Mouse (Mus musculus) layer of hippocampus, adult 18-20 months (tissue): Measurements from ENCODE around the gene Gtf2ird1. TPM values are rescaled to one million over a fixed set of nuclear protein-coding genes. Genes with fewer than 3 reads are reported as not detected.
"Not testable (repeated sequence)": the region's sequence is repeated elsewhere in the genome, so short reads cannot be mapped to it uniquely, and the experiment has no call there.

ENCODE experiments used
- DNase-seq, 2 experiments: peaks; one replicate each; pipeline ENCODE4 v3.0.0; 2022; ENCODE audit warnings: low spot score in 2 of 2
- total RNA-seq, 2 experiments: library from RNA; stranded (reverse); gene quantifications; 2 replicates each; pipeline ENCODE4 v1.2.3; 2021

Gene Gtf2ird1
- total RNA-seq, 2 experiments from 2014 or later: 19.8 to 27.3 TPM

DNA sequence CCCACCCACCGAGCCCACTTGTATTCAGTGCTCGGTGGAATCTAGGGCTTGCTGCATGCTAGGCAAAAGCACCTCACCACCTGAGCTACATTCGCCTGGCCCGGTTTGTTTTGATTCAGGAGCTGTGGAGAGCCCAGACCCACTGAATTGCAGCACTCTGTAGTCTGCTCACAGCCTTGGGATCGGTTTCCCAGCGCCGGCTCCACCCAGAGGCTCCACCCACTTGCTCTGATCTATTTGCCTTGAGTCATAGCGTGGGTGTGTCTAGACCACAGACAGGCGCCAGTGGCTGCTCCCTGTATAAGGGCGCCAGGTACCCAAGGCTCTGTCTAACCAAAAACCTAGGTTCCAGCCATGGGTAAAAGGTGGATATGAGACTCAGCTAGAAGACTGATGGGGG, 105.9 kb downstream of the Gtf2ird1 start:
- peak in 1 of 2 experiments; percentile 39 for DNase-seq

DNA sequence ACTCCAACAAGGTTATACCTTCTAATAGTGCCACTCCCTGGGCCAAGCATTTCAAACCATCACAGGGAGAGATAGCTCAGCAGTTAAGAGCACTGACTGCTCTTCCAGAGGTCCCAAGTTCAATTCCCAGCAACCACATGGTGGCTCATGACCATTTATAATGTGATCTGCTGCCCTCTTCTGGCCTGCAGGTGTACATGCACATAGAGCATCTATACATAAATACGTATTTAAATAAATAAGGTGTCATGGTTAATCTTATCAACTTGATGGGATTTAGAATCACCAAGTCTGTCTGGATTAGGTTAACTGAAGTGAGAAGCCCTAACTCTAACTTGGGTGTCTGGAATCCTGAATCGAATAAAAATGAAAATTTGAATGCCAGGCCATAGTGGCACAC, 109.5 kb downstream of the Gtf2ird1 start:
- DNase-seq: no peak

DNA sequence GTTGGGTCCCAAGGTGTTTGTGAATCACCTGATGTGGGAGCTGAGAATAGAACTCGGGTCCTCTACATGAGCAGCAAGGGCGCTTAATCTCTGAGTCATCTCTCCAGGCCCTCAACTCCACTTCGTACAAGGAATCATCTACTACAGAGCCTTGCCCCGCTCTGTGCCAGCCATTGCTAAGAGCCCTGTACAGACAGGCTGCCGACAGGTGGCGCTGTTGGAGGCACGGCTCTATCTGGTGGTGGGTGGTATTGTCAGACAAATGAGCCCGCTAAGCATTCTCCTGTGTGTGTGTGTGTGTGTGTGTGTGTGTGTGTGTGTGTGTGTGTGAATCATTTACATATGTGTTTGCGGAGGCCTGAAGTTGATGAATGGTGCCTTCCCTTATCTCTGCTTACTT, 111.1 kb downstream of the Gtf2ird1 start:
- no peak for DNase-seq

DNA sequence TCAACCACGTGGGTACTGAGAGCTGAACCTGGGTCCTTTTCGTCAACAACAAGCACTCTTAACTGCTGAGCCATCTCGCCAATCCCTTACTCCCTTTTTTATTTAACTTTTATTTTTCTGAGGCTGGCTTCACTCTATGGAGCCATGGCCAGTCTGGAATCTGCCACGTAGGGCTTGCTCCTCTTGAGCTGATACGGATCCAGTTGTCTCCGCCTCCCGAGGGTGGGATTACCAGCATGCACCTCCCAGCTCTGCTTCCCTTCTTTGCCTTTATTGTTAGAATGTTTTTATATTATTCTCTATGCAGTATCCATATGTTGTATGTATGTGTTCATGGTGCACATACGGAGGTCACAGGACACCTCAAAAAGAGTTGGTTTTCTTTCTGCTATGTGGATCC, 112.4 kb downstream of the Gtf2ird1 start:
- DNase-seq: no peak

DNA sequence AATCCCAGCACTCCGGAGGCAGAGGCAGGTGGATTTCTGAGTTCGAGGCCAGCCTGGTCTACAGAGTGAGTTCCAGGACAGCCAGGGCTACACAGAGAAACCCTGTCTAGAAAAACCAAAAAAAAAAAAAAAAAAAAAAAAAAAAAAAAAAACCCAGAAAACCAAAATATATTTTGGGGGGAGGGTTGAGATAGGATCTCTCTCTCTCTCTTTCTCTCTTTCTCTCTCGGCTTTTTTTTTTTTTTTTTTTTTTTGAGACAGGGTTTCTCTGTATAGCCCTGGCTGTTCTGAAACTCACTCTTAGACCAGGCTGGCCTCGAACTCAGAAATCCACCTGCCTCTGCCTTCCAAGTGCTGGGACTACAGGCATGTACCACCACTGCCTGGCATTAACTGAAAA, 113.0 kb downstream of the Gtf2ird1 start:
- DNase-seq: not testable (repeated sequence)

DNA sequence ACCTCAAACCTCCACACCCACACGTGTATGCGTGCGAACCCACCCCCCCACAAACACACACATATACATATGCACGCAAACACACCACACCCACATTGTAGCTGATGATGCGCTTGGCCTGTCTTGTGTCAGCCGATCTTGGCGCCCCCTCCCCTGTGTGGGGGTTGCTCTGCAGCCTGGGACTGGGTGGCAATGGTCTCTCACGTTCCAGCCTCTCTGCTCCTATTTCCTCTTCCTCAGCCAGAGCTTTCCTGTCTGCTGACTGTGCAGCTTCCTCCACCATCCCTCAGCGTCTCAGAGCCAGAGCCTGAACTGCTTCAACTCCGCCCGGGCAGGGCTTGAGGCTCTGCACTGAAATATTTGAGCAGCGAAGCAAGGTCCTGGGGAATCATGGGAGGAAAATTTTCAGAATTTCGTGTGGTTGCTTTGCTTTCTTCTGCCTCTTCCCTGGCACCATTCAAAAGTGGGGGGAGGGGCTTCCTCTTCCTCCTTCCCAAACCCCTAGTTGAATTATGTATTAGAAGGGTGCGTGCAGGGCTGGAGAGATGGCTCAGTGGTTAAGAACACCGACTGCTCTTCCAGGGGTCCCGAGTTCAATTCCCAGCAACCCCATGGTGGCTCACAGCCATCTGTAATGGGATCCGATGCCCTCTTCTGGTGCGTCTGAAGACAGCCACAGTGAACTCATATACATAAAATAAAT, 113.9 kb downstream of the Gtf2ird1 start:
- no peak for DNase-seq

DNA sequence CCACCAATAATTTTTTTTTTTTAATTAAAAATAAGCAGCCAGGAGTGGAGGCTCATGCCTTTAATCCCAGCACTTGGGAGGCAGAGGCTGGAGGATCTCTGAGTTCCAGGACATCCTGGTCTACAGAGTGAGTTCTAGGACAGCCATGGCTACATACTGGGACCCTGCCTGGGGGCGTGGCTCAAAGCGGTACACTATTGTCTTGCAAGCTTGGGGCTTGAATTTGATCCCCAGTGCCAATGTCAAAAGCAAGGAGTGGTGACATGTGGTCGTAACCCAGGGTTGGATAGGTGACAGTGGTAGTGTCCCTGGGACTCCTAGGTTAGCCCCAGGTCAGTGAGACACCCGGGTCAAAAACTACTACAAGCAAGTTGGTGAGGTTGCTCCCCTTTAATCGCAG, 114.8 kb downstream of the Gtf2ird1 start:
- no peak for DNase-seq

DNA sequence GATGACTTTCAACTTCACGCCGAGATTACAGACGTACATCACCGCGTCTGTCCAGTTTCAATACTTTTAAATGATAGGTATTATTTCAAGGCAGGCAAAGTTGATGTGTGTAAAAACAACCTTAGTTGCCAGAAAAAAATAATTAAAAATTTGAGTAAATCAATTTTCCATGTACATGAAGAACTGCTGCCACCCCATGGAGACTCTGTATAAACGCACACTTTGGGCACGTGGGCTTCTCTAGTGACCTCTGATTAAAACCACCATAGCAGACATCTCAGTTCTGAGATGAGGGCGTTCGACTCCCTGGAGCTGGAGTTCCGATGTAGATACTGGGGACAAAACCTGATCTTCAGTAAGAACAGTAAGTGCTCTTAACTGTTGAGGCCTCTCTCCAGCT, 115.2 kb downstream of the Gtf2ird1 start:
- no peak for DNase-seq

DNA sequence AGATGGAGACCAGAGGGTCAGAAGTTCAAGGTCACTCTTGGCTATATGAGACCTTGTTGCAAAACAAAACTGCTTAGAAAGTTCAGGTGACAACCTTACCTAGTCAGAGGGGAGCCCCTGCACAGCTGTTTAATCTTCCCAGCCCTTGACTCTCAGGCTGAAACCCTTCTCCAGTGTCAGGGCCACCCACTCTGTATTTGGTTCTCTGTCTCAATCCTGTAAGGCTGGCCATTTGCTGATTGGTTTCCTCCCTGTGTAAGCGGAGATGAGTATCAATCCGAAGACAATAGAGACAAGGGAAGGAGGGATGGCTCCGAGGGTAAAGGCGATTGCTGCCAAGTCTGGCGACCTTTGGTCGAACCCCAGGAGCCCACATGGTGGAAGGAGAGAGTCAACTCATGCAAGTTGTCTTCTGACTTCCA, 116.4 kb downstream of the Gtf2ird1 start:
- no peak for DNase-seq

DNA sequence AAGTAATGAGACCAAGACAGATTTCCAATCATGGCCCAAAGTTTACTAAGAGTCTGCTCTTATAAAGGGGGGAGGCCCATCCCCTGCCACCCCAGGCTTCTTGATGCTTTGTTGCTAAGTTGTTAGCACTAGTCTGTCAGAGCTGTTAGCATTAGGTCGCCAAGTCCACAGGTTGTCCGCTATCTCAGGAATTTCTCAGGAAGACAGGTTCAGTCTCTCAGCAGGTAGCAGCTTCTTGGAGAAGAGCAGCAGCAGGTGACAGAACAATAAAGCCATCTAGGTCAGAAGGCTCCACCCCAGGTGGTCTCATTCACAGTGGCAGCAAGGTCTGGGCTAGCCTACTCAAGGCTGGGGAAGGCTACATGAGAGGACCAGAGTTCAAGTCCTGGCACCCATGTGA, 119.5 kb downstream of the Gtf2ird1 start:
- not testable (repeated sequence) for DNase-seq

DNA sequence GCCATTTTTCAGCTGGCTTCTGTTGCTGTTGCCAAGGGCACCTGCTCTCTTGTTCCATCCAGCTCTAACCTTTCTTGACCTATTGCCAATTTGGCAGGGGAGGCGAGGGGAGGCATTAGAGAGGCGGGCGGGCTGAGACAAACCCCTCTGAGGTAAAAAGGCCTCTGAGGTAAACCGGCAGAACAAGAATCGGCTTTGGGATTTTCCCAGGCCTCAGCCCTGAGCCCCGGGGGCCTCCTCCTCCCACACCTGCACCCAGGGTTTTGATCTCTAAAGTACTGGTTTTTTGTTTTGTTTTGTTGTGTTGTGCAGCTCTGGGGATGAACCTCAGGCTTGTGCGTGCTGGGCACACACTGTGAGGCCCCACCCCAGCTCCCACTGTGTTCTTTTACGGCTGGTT, 123.8 kb downstream of the Gtf2ird1 start:
- DNase-seq: no peak

DNA sequence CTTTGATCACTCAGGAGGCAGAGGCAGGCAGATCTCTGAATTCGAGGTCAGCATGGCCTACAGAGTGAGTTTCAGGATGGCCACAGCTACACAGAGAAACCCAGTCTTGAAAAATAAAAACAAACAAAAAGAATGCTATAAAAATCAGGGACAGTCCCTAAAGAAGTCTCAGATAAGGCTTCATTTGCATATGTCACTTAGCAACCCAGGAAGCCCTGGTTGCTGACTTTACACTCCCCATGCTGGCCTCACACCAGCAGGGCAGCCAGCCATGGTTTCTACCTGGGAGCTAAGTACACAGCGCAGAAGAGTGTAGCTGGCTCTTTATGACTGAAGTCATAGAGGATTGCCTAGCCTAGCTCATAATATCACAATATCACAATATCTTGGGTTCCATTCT, 126.4 kb downstream of the Gtf2ird1 start:
- DNase-seq: no peak

DNA sequence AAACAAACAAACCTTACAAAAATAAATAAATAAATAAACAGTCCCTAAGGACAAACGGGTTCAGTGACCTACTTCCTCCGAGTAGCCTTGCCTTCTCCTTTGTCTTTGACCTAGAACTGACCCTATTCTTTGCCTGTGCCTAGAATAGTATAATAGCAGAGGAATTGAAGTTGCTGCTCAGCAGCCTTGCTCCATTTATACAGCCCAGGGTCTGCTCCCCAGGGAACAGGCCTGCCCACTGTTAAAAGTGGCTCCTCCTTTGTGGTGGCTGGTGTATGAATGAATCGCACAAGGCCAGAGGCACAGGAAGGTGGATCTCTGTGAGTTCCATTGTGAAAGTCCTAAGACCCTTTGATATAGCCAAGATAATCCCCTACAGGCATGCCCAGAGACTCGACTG, 127.2 kb downstream of the Gtf2ird1 start:
- DNase-seq: no peak

DNA sequence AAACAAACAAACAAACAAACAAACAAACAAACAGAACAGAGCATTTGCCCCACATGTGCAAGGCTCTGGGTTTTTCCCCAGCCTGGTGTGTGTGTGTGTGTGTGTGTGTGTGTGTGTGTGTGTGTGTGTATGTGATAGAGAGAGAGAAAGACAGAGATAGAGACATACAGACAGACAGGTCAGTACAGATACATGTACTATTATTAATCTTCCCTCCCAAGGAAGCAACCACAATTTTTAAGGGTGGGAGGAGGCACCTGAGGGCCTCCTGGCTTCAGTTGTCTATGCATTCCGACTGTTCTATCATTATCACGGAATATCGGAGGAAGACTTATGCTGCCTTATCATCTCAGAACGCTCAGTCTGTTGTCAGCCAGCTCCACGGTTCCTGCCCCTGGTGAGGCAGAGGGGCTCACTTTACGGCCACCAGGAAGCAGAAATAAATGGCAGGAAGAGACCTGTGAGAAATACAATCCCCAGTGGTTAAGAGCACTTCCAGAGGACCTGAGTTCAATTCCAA, 128.0 kb downstream of the Gtf2ird1 start:
- no peak for DNase-seq

DNA sequence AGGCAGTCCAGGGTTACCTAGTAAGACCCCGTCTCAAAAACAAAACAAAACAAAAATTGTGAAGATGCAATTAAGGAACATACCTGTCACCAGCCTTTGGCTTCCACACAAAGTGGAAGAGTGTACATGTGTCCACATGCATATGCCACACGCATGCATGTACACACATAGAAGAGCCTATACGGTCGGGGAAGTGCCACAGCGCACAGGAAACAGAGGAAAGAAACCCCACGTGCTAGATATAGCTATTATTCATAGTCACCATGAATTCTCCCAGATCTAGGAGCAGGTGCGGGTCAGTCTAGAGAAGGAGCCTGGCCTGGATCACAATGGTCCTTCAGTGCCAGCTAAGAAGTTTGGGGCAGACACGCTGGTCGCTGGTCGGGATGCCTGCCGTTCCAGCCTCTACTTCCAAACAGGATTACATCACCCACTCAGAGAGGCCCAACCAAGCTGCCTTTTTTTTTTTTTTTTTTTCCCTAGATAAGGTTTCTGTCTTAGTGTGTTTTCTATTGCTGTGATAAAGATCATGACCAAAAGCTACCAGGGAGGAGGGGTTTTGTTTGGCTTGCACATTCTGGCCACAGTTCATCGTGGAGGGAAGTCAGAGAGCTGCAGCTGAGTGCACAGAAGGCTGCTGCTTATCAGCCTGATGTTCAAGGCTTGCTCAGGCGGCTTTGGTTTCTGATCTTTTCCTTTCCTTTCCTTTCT, 130.5 kb downstream of the Gtf2ird1 start:
- DNase-seq: no peak

DNA sequence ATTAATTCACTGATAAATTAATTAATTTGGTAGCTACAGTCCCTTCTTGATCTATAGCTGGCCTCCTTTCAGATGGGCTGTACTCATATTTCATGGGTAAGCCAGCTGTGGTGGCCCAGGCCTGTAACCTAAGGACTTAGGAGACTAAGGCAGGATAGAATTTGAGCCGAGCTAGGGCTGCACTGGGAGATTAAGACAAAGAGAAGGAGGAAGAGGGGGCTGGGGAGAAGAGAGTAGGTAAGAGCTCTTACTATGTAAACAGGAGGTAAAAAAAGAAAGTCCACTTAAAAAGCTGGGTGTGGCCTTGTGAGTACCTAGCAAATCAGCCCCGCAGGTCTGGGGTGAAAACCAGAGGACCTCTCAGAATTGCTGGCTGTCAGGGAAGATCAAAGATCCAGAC, 132.6 kb downstream of the Gtf2ird1 start:
- DNase-seq: no peak

DNA sequence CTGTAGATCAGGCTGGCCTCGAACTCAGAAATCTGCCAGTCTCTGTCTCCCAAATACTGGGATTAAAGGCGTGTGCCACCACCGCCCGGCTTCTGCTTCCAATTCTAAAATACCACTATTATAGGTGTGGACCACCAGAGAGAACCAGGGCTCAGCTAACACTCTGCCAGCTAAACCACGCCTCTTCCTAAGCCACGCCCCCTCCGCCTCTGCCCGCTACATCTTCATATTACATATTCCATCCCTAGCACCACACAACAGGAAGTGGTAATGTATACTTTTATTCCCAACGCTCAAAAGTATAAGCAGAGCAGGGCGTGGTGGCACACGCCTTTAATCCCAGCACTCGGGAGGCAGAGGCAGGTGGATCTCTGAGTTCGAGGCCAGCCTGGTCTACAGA, 133.2 kb downstream of the Gtf2ird1 start:
- DNase-seq: no peak

DNA sequence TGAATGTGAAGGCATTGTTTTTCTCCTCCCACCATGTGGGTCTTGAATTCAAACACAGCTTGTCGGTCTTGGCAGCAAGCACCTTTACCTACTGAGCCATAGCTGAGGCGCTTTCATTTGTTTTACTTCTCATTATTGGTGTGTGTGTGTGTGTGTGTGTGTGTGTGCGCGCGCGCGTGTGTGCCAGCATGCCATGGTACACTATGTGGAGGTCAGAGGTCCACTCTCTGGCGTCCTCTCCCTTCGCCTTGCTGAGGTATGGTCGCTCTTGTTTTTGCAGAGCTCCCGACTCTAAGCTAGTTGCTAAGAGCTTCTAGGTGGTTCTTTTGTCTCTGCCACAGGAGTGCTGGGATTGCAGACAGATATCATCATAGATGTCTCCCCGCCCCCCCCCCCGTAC, 134.2 kb downstream of the Gtf2ird1 start:
- DNase-seq: no peak

DNA sequence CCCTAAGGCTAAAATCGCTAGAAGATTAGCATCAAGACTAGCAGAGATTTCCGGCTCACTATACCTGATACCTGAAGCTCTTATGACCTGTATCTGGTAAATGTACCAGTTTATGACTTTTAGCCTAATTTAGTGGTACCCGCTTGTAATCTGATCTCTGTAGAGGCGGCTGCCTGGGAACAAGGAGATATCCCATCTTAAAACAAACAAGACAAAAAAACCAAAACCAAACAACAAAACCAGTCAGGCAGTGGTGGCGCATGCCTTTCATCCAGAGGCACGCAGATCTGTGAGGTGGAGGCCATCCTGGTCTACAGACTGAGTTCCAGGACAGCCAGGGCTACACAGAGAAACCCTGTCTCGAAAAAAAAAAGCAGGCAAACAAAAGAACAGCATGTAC, 134.8 kb downstream of the Gtf2ird1 start:
- DNase-seq: no peak

DNA sequence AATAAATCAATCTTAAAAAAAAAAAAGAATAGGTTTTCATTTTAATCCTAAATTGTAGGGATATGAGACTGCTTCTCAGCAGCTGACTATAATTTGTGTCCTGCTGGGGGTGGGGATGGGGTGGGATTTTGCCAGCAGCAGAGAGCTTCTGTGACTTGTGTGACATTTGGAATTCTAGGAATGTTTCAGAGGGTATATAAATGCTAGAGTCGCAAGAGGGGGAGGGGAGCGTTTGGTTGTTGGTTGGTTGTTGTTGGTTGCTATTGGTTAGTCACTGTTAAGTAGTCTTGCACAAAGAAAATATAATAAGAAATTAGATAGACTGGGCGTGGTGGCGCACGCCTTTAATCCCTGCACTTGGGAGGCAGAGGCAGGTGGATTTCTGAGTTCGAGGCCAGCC, 137.6 kb downstream of the Gtf2ird1 start:
- DNase-seq: no peak

DNA sequence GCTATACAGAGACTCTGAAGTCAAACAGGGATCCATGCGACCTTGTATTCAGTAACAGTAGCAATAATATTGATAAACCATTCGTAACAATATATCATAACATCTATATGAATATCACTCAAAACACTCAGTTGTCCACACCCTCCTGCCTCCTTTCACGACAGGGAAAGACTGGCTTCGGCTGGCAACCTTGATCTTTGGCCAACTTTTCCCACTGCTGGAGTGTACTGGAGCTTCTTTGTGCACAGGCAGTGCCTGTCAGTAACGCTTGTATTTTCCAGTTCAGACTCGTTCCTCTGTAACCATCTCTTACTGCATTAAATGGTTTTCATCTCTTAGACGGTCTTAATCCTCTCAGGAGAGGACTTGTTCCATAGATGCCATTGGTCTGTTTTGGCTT, 139.8 kb downstream of the Gtf2ird1 start:
- no peak for DNase-seq

DNA sequence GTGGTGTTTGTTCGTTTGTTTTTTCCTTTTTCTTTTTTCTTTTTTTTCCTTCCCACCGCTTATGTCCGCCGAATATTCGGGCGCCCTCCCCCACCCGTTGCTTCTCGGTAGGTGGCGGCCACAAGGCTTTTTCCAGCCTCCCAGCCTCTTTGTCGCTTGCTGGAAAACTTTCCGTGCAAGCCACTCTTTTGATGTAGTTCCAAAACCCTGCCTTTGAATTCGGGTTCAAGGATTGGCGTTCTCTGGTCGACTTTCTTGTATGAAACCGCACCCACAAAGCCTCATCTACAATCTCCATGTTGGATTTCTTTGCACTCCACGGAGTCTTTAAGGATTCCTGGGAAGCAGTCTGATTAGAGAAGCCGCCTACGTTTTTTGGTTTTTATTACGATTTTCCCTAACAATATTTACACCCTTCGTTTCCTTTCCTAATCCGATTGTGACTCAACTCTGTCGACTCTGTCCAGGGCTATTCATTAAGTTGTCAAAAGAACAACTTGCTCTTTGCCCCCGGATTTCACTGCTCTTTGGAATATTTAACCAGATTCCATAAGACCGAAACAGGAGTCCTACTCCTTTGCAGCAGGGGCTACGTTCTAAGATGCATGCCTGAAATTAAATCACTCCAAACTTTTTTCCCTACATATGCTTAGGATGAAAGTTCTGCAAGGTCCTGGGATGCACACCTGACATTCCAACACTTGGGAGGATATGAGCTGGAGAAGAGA, 140.7 kb downstream of the Gtf2ird1 start:
- peak; percentile 16 to 45 for DNase-seq
